Mouse (Mus musculus) urinary bladder, postnatal 36 days (tissue): ENCODE measurements around the gene Men1.
A peak's percentile ranks its signal among the peaks of the same experiment; 100 is the strongest.

Experiments used
- DNase-seq, 2 experiments: peaks; one replicate each; pipeline ENCODE4 v3.0.0; 2022; ENCODE audit warnings: low spot score in 2 of 2, mixed read lengths in 1 of 2

Men1 gene

GRCm38 (mm10) chr19:6364317-6364725 lies 29.5 kb downstream of the Men1 start:
- peak; percentile 86 to 90 for DNase-seq

- DNase-seq = no peak
Measured at GRCm38 (mm10) chr19:6364842-6365241, 30.1 kb downstream of the Men1 start.

- no peak for DNase-seq
Measured at GRCm38 (mm10) chr19:6370175-6370574, 35.4 kb downstream of the Men1 start.

- no peak for DNase-seq
Measured at GRCm38 (mm10) chr19:6372433-6372832, 37.7 kb downstream of the Men1 start.

- DNase-seq = peak; percentile 47 to 79
Measured at GRCm38 (mm10) chr19:6373539-6374400, 39.0 kb downstream of the Men1 start.

- no peak for DNase-seq
Measured at GRCm38 (mm10) chr19:6374571-6374970, 39.8 kb downstream of the Men1 start.

- DNase-seq = no peak
Measured at GRCm38 (mm10) chr19:6375423-6376254, 40.9 kb downstream of the Men1 start.

GRCm38 (mm10) chr19:6376255-6376564 lies 41.4 kb downstream of the Men1 start:
- DNase-seq = peak; percentile 26 to 40

- DNase-seq = no peak
Measured at GRCm38 (mm10) chr19:6376643-6377042, 41.9 kb downstream of the Men1 start.

- no peak for DNase-seq
Measured at GRCm38 (mm10) chr19:6377327-6378040, 42.7 kb downstream of the Men1 start.

GRCm38 (mm10) chr19:6380411-6381166 lies 45.8 kb downstream of the Men1 start:
- DNase-seq = no peak

GRCm38 (mm10) chr19:6381238-6381637 lies 46.5 kb downstream of the Men1 start:
- DNase-seq = no peak

GRCm38 (mm10) chr19:6382323-6382924 lies 47.6 kb downstream of the Men1 start:
- no peak for DNase-seq

GRCm38 (mm10) chr19:6383470-6383869 lies 48.7 kb downstream of the Men1 start:
- DNase-seq = no peak

GRCm38 (mm10) chr19:6384128-6384527 lies 49.3 kb downstream of the Men1 start, which contains the start of gene Pygm:
Gene Pygm (plus strand): TSS chr19:6384399.
- peak; percentile 30 to 73 for DNase-seq

- DNase-seq = no peak
Measured at GRCm38 (mm10) chr19:6384954-6385353, 50.2 kb downstream of the Men1 start.

- DNase-seq = no peak
Measured at GRCm38 (mm10) chr19:6385419-6385818, 50.6 kb downstream of the Men1 start.

GRCm38 (mm10) chr19:6385821-6386220 lies 51.0 kb downstream of the Men1 start:
- no peak for DNase-seq

- no peak for DNase-seq
Measured at GRCm38 (mm10) chr19:6386234-6386633, 51.5 kb downstream of the Men1 start.

- DNase-seq = no peak
Measured at GRCm38 (mm10) chr19:6388006-6388405, 53.2 kb downstream of the Men1 start.

GRCm38 (mm10) chr19:6389803-6390202 lies 55.0 kb downstream of the Men1 start:
- DNase-seq = no peak
